Mouse (Mus musculus) forebrain, embryonic 12.5 days (tissue): ENCODE measurements around the gene AC124108.1. TPM values are rescaled to one million over a fixed set of nuclear protein-coding genes. Genes with fewer than 3 reads are reported as not detected.
A peak's percentile ranks its signal among the peaks of the same experiment; 100 is the strongest.

Experiments used
- ATAC-seq: fragments of 200-750 bp; cut with Nextera tagmentation; 2 replicates; pipeline ENCODE4 v1.8.0; 2017; ENCODE audit warnings: moderate TSS enrichment; ENCODE audit not compliant: low FRiP score
- H3K27ac ChIP-seq: fragments of 300-500 bp; sonication (generic); 2 replicates; pipeline ENCODE4 v1.5.1; 2016; ENCODE audit warnings: mild to moderate bottlenecking
- H3K27me3 ChIP-seq: fragments of 300-500 bp; sonication (generic); 2 replicates; pipeline ENCODE4 v1.6.1; 2016; ENCODE audit warnings: mild to moderate bottlenecking
- H3K36me3 ChIP-seq: fragments of 300-500 bp; sonication (generic); replicated peaks from 2 replicates; pipeline ENCODE4 v1.6.1; 2016; ENCODE audit warnings: mild to moderate bottlenecking
- H3K4me1 ChIP-seq: fragments of 300-500 bp; sonication (generic); 2 replicates; pipeline ENCODE4 v1.6.1; 2016
- H3K4me2 ChIP-seq: fragments of 300-500 bp; sonication (generic); 2 replicates; pipeline ENCODE4 v1.6.1; 2016; ENCODE audit warnings: mild to moderate bottlenecking, moderate library complexity
- H3K4me3 ChIP-seq: fragments of 300-500 bp; sonication (generic); replicated peaks from 2 replicates; pipeline ENCODE4 v1.5.1; 2016; ENCODE audit warnings: mild to moderate bottlenecking
- H3K9ac ChIP-seq: fragments of 300-500 bp; sonication (generic); 2 replicates; pipeline ENCODE4 v1.6.1; 2016; ENCODE audit warnings: mild to moderate bottlenecking
- H3K9me3 ChIP-seq: fragments of 300-500 bp; sonication (generic); 2 replicates; pipeline ENCODE4 v1.6.1; 2016
- WGBS: fragments of 180-500 bp; shearing (Covaris S2); methylation state at CpG from one replicate; pipeline ENCODE4 v1.1.7; 2016; 5-methylcytosine and 5-hydroxymethylcytosine counted together
- polyA plus RNA-seq: library from polyadenylated mRNA; unstranded; fragments of >200 nt; fragmentation: Nextera tagmentation; extraction: Ambion mirVana; gene quantifications from 2 replicates; pipeline ENCODE4 v1.2.1, GENCODE M21; 2016

AC124108.1 gene
- polyA plus RNA-seq = 5.0 and 5.7 TPM in 2 replicates

DNA sequence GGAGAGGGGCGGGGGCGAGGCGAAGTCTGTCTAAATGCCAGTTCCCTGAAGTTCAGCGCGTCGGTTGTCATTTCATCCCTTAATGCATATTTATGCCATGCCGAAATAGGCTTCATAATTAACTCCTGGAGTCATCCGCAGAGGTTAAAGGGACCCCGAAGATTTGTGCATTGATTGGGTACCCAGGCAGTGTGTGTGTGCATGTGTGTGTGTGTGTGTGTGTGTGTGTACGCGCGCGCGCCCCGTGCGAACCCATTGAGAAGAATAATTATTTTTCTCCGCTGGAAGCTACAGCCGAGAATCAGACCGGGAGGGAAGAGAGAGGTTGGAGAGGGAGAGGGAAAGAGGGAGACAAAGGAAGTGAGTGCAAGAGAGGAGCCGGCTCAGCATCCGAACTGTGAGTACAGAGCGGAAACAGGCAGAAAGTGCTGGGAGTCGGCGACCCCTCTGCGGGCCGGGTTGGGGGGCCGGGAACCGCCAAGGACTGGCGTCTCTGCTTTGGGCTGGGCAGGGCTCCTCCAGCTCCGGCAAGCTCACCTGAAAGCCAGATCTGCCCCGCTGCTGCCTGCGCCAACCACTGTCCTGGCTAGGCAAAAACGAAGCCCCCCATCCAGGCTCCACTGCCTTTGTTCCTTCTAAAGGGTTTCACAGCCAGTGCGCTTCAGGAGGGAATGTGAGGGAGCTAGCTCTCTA, at the start of gene AC124108.1, which contains the start of gene Lemd1:
Gene AC124108.1 (plus strand): TSS at position 365 of the 693 bp plus-strand sequence.
Gene Lemd1 (plus strand): TSS at position 339 of the 693 bp plus-strand sequence.
- no peaks in the 10 kb centered on the region for H3K9me3 ChIP-seq
- H3K36me3 ChIP-seq = no peaks in the 10 kb centered on the region
- 1% methylated on average over 34 of the region's 34 CpGs for WGBS
- ATAC-seq = peak; percentile 10
- peaks cover 18% of the 10 kb centered on the region; the same call in 1 of the 2 replicates for H3K27me3 ChIP-seq
- peak within 1 kb of the TSS; percentile 91 for H3K4me3 ChIP-seq
- peak within 1 kb of the TSS; percentile 100 for H3K9ac ChIP-seq
- H3K27ac ChIP-seq = peak within 1 kb of the TSS; percentile 99
- peaks cover 60% of the 10 kb centered on the region for H3K4me1 ChIP-seq
- H3K4me2 ChIP-seq = peak within 1 kb of the TSS; percentile 71

- Histone ChIP-seq H3K36me3 (no peaks in the 10 kb centered on the region), H3K4me1 (peaks cover 31% of the 10 kb centered on the region), H3K27me3 (peaks cover 49% of the 10 kb centered on the region), H3K9me3 (no peaks in the 10 kb centered on the region), H3K4me2 (no peak overlapping the region), H3K9ac (no peak overlapping the region), H3K4me3 (no peak overlapping the region), H3K27ac (no peak overlapping the region)
- no peak for ATAC-seq
- WGBS = 83% methylated on average over 13 of the region's 13 CpGs
These were observed 49.5 kb upstream of the AC124108.1 start for GRCm38 (mm10) chr1:132141753-132142152.

GRCm38 (mm10) chr1:132143079-132143478, 48.2 kb upstream of the AC124108.1 start:
- Histone ChIP-seq H3K36me3 (no peaks in the 10 kb centered on the region), H3K9me3 (no peaks in the 10 kb centered on the region), H3K9ac (no peak overlapping the region), H3K4me2 (no peak overlapping the region), H3K4me1 (peaks cover 31% of the 10 kb centered on the region), H3K27me3 (peaks cover 38% of the 10 kb centered on the region), H3K4me3 (no peak overlapping the region), H3K27ac (no peak overlapping the region)
- ATAC-seq = no peak
- 89% methylated on average over 5 of the region's 5 CpGs for WGBS

DNA sequence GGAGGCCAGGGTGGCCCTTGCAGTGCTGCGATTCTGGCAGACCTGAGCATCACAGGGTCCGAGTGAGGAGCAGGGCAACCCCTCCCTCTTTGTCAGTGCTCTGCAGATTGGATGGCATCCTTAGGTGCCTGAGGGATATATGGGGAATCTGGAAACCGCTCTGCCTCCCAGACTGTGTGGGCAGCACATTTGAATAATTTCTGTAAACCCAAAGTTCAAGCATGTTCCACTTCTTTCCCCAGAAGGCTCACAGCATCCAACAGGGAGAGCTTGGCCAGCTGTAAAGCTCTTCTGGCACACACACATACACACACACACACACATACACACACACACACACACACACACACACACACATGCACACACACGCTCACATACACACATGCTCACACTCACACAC, 47.5 kb upstream of the AC124108.1 start:
- no peak for ATAC-seq
- Histone ChIP-seq H3K4me3 (no peak overlapping the region), H3K4me2 (no peak overlapping the region), H3K36me3 (no peaks in the 10 kb centered on the region), H3K27ac (peak overlapping the region; percentile 31; the same call in 1 of the 2 replicates), H3K27me3 (peaks cover 32% of the 10 kb centered on the region), H3K9ac (no peak overlapping the region), H3K9me3 (no peaks in the 10 kb centered on the region), H3K4me1 (peaks cover 28% of the 10 kb centered on the region)
- 64% methylated on average over 4 of the region's 4 CpGs for WGBS

DNA sequence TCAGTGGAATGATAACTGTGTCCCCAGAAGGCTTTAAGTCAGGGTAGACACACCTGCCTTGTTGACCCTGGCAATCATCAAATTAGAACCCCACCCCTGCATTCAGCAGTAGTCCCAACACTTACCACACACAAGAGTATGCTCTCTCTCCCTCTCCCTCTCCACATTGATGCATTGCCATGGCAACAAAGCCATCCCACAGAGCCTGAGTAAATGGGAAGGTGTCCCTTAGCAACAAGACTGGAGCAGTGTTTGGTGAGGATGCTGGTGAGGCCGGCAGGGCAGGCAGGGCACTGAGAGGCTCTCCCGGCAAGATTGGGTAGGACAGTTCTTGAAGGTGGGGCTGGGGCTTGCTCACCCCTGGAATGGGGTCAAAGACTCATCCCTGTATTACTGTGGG, 47.0 kb upstream of the AC124108.1 start:
- H3K4me2 ChIP-seq = no peak overlapping the region
- H3K9ac ChIP-seq = no peak overlapping the region
- H3K9me3 ChIP-seq = no peaks in the 10 kb centered on the region
- no peaks in the 10 kb centered on the region for H3K36me3 ChIP-seq
- peaks cover 23% of the 10 kb centered on the region for H3K4me1 ChIP-seq
- WGBS = 9% methylated on average over 2 of the region's 2 CpGs
- no peak overlapping the region for H3K4me3 ChIP-seq
- peaks cover 27% of the 10 kb centered on the region for H3K27me3 ChIP-seq
- ATAC-seq = peak; percentile 88
- H3K27ac ChIP-seq = peak overlapping the region; percentile 31; the same call in 1 of the 2 replicates

DNA sequence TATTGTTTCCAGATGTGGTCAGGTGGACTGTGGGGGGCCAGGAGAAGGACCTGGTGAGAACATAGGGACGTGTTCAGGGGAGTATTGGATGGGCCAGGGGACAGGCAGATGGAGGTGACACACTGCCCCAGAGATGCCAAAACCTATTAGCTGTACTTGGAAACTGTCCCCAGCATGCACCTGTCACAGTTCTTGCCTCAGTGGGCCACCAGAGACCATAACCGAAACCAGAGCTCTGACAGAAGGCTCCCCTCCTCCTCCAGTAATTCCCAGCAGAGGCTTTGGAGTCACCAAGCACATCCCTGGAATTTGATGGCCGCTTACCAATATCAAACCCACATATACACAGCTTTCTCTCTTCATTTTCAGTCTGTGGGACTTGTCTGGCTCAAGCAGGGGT, 46.4 kb upstream of the AC124108.1 start:
- WGBS = 75% methylated on average over 3 of the region's 3 CpGs
- Histone ChIP-seq H3K36me3 (no peaks in the 10 kb centered on the region), H3K4me2 (no peak overlapping the region), H3K9ac (no peak overlapping the region), H3K4me3 (no peak overlapping the region), H3K4me1 (peaks cover 17% of the 10 kb centered on the region), H3K27ac (no peak overlapping the region), H3K27me3 (peaks cover 21% of the 10 kb centered on the region), H3K9me3 (no peaks in the 10 kb centered on the region)
- ATAC-seq = no peak

DNA sequence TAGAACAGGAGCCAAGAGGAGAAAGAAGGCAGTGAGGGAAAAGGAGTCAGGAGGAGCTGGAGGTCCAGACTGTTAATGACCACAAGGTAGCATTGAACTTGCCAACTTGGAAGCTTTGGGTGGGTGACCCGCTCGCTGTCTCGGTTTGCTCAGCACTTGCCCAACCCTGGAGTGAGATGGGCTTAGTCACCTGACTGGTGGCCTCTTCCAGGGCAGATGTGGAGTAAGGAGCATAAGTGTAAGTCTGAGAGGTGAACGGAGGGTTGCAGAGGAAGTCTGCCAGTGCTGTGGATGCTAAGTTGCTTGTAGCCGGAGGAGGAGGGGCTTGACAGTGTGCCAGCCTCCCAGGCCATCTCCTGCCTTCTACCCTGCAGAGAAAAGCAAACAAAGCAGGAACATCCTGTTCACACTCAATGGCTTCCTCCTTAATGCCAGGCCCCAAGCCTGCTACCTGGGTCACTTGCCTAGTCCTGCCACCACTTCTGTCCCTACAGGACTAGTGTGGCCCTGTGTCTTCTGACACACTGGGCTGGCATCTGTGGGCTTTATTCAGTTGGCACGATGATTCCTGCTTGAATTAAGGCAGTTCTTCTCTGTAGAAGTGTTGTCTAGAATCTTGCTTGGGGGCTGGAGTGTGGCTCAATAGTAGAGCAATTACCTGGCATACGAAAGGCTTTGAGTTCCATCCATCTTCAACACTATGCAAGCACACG, 45.1 kb upstream of the AC124108.1 start:
- H3K4me2 ChIP-seq = no peak overlapping the region
- peaks cover 21% of the 10 kb centered on the region for H3K4me1 ChIP-seq
- H3K36me3 ChIP-seq = no peaks in the 10 kb centered on the region
- no peak overlapping the region for H3K27ac ChIP-seq
- no peak for ATAC-seq
- 89% methylated on average over 8 of the region's 8 CpGs for WGBS
- H3K9me3 ChIP-seq = no peaks in the 10 kb centered on the region
- no peak overlapping the region for H3K4me3 ChIP-seq
- no peak overlapping the region for H3K9ac ChIP-seq
- H3K27me3 ChIP-seq = peaks cover 10% of the 10 kb centered on the region; the same call in 1 of the 2 replicates

DNA sequence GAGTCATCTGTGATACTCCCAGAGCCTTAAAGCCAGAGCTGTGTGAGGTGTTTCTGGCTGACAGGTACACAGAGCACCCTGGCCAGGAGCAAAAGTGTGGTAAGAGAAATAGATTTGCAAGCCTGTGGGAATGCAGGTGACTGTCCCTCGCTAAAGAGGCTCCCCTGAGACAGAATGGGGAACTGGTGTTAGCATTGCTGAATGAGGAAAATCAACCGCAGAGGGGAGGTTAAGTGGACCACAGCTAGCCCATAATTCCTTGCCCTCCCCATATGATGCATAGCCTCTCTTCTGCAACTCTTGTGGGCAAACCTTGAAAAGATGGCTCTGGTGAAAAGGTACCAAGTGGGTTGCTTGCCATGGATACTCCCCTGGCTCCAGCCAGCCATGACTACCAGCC, 41.8 kb upstream of the AC124108.1 start:
- WGBS = 77% methylated on average over 2 of the region's 2 CpGs
- Histone ChIP-seq H3K27me3 (no peaks in the 10 kb centered on the region), H3K9me3 (no peaks in the 10 kb centered on the region)

DNA sequence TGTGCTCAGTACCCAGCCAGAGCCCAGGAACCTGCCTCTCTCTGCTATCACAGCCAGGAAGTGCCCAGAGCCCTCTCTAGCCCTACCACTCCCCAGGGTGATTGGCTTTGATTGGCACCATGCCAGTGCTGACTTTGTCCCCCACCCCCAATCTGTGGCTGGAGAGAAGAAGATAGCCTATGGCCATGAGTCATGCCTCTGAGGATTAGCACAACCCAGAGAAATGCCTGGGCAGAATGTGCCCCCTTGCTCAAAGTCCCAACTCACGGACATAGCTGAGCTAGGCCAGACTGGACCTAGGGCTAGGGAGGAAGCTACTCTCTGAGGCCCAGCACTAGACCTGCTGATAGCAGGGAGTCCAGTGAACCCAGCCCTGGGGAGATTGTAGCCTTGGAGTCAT, 41.1 kb upstream of the AC124108.1 start:
- no peak overlapping the region for H3K4me2 ChIP-seq
- H3K36me3 ChIP-seq = no peaks in the 10 kb centered on the region
- H3K9me3 ChIP-seq = no peaks in the 10 kb centered on the region
- H3K27ac ChIP-seq = no peak overlapping the region
- no peak for ATAC-seq
- WGBS = 53% methylated on average over 1 of the region's 1 CpGs
- no peak overlapping the region for H3K4me3 ChIP-seq
- peak overlapping the region; percentile 17; the same call in 1 of the 2 replicates for H3K9ac ChIP-seq
- H3K4me1 ChIP-seq = peaks cover 5% of the 10 kb centered on the region; the same call in 1 of the 2 replicates
- H3K27me3 ChIP-seq = no peaks in the 10 kb centered on the region

More for the DNA sequence above, 41.8 kb upstream of the AC124108.1 start:
- no peak for ATAC-seq
- Histone ChIP-seq H3K4me2 (no peak overlapping the region), H3K9ac (no peak overlapping the region), H3K27ac (no peak overlapping the region), H3K36me3 (no peaks in the 10 kb centered on the region), H3K4me1 (peaks cover 9% of the 10 kb centered on the region), H3K4me3 (no peak overlapping the region)

GRCm38 (mm10) chr1:132150817-132151601, 40.2 kb upstream of the AC124108.1 start:
- ATAC-seq = no peak
- Histone ChIP-seq H3K4me2 (no peak overlapping the region), H3K27ac (no peak overlapping the region), H3K9me3 (no peaks in the 10 kb centered on the region), H3K4me3 (no peak overlapping the region), H3K36me3 (no peaks in the 10 kb centered on the region), H3K4me1 (peaks cover 5% of the 10 kb centered on the region; the same call in 1 of the 2 replicates), H3K27me3 (no peaks in the 10 kb centered on the region), H3K9ac (no peak overlapping the region)
- WGBS = 76% methylated on average over 15 of the region's 15 CpGs

DNA sequence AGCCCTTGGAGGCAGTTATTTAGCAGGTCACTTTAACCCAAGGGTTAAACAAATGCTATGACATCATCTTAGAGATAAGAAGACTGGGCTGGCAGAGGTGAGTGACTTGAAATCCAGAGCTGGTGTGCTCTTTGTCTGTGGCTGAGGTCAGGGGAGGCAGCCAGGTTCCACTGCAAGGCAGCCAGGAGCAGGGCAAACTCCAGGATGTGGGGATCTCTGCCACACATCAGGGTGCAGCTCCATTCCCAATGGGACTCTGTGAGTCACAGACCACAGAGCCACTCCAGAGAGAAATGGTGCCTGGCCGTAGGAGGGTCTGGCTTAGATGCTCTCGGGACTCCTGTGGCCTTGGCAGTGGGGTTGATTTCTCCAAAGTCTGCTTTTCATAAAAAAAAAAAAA, 39.3 kb upstream of the AC124108.1 start:
- no peak for ATAC-seq
- Histone ChIP-seq H3K36me3 (no peaks in the 10 kb centered on the region), H3K4me2 (no peak overlapping the region), H3K27me3 (no peaks in the 10 kb centered on the region), H3K9me3 (no peaks in the 10 kb centered on the region), H3K27ac (no peak overlapping the region), H3K4me3 (no peak overlapping the region), H3K4me1 (peaks cover 5% of the 10 kb centered on the region; the same call in 1 of the 2 replicates), H3K9ac (no peak overlapping the region)
- WGBS = 69% methylated on average over 2 of the region's 2 CpGs

DNA sequence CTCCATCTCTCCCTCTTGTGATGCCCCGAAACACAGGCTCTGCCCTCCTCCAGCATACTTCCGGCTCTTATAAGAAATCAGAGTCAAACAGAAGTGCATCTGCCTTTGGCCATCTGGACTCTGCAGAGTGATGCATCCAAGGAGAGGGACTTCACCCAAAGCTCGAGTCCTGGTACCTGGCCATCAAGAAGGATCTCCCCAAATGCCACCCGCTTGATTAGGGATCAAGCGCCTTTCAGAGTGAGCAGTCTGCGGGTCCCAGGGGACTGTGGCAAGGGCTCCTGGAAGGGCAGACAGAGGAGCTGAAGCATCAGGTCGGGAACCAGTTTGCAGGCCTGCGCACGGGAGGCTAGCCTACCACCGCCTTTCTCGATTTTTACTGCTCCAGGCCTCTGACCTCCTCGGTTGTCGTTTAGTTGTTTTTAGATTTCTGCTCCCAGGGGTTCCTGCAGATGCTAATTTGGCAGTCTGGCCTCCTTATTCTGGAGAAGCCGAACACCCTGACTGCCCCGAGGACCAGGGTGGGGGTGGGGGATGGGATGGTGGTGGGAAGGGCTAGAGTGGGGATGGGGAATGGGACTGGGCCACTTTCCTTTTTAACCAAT, 38.1 kb upstream of the AC124108.1 start:
- Histone ChIP-seq H3K4me2 (no peak overlapping the region), H3K27ac (no peak overlapping the region), H3K4me3 (no peak overlapping the region), H3K27me3 (peaks cover 8% of the 10 kb centered on the region), H3K36me3 (no peaks in the 10 kb centered on the region), H3K9ac (no peak overlapping the region), H3K4me1 (peaks cover 12% of the 10 kb centered on the region), H3K9me3 (no peaks in the 10 kb centered on the region)
- ATAC-seq = no peak
- 27% methylated on average over 15 of the region's 15 CpGs for WGBS
